Mouse (Mus musculus): ENCODE data around the gene Cacna2d2. TPM values are rescaled to one million over a fixed set of nuclear protein-coding genes. Genes with fewer than 3 reads are reported as not detected.
"Not testable (repeated sequence)": the region's sequence is repeated elsewhere in the genome, so short reads cannot be mapped to it uniquely, and the experiment has no call there.

The Cacna2d2 gene
- polyA plus RNA-seq, 1 experiment from 2014 or later = not detected

DNA sequence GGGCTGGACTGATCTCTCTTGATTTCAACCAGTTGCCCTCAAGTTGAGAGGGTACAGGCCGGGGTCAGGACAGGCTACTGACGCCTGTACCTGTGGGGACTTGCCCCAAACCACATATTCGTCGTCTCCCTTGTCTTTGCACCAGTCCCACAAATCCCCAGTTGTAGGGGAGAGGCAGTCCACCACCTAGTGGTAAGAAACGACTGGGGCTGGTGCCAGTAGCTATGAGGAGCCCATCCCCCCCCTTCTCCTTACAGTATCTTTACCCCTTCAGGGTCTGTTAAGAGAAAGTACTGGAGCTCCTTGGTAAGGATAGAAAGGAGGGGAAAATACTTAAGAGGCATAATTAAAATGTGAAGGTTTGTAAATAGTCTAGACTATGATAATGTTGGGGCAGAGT is 166.1 kb downstream of the Cacna2d2 start:
- Histone ChIP-seq H3K27ac (peak overlapping the region; percentile 94), H3K36me3 (peaks cover 38% of the 10 kb centered on the region), H3K4me3 (replicated peaks) (peak overlapping the region; percentile 15; the same call in 1 of the 2 replicates), H3K4me2 (peak overlapping the region; percentile 88; the same call in 1 of the 2 replicates), H3K4me1 (replicated peaks) (peaks cover 78% of the 10 kb centered on the region), H3K9ac (peak overlapping the region; percentile 32; the same call in 1 of the 2 replicates)
- not testable (repeated sequence) for DNase-seq; H3K9me3 ChIP-seq (replicated peaks); ATAC-seq (ENCODE audit: low read depth); H3K27me3 ChIP-seq
- WGBS (ENCODE audit: insufficient replicate concordance) = 34% methylated on average over 5 of the region's 5 CpGs

- H3K36me3 ChIP-seq = peaks cover 35% of the 10 kb centered on the region
- H3K27me3 ChIP-seq = no peaks in the 10 kb centered on the region
- WGBS (ENCODE audit: insufficient replicate concordance) = 51% methylated on average over 15 of the region's 15 CpGs
- ATAC-seq (ENCODE audit: low read depth) (no peak), DNase-seq (peak; percentile 65)
- peak overlapping the region; percentile 94 for H3K27ac ChIP-seq
- peak overlapping the region; percentile 92 for H3K4me2 ChIP-seq
- H3K4me3 ChIP-seq (replicated peaks) = no peak overlapping the region
- H3K4me1 ChIP-seq (replicated peaks) = peaks cover 84% of the 10 kb centered on the region
- 0 out of 2 replicates have a peak overlapping the region, but pooled peaks have one; percentile 7 for H3K9ac ChIP-seq
- no peaks in the 10 kb centered on the region for H3K9me3 ChIP-seq (replicated peaks)
Measured at GRCm38 (mm10) chr9:107566041-107566709, 166.8 kb downstream of the Cacna2d2 start.

DNA sequence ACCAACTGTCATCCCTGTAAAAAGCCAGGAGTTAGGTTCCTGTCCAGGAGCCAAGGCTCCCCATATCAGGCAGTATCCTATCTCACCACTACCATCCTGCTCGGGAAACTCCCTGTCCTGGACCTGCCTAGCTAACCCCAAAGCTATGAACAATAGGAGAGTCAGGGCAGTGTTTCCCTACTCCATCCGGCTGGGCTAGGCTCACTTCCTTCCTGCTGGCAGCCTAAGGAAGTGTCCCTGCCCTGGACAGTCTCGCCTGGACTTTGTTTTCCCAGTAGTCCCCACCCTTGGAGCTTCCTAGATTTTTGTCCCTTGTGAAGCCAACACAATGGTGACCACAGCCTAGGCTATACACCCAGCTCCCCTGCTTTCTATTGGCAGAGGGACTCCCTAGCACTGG is 167.4 kb downstream of the Cacna2d2 start:
- Histone ChIP-seq H3K4me1 (replicated peaks) (peaks cover 85% of the 10 kb centered on the region), H3K9me3 (replicated peaks) (no peaks in the 10 kb centered on the region), H3K27ac (peak overlapping the region; percentile 94), H3K27me3 (no peaks in the 10 kb centered on the region), H3K4me3 (replicated peaks) (0 out of 2 replicates have a peak overlapping the region, but pooled peaks have one; percentile 86), H3K4me2 (peak overlapping the region; percentile 92), H3K36me3 (peaks cover 35% of the 10 kb centered on the region), H3K9ac (peak overlapping the region; percentile 92)
- ATAC-seq (ENCODE audit: low read depth) (no peak), DNase-seq (no peak)
- WGBS (ENCODE audit: insufficient replicate concordance) = 40% methylated on average over 3 of the region's 3 CpGs

DNA sequence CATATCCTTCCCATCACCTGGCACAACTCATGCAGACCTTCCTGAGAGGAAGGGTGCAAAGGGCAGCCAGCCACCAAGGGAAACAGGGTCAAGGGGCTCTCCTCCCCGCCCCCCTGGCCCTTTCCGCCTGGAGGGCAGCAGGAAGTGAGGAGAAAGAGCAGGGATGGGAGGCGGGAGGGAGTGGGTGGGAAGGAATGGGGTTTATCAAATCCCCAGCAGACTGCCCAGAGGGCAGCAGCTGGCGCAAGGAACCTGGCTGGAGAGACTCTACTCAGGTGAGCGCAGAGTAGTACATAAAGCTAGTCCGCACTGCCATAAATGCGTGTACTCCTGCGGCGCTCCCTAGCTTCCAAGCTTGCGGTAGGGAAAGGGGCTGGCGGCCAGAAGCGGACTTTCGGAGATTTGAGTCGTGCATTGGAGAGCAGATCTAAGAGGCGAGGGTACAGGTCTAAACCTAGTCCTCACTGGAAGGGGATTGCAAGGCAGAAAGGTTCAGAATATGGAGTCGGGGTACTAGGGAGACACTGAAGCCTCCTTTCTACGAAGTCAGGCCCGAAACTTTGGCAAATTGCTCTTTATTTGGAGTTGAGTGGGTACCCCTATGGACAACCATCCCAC is 168.4 kb downstream of the Cacna2d2 start, which contains the start of gene Hyal2:
Hyal2 (plus strand) TSS at position 244 of the 618 bp plus-strand sequence.
- Histone ChIP-seq H3K9ac (peak within 1 kb of the TSS; percentile 92), H3K4me2 (peak within 1 kb of the TSS; percentile 92), H3K9me3 (replicated peaks) (no peaks in the 10 kb centered on the region), H3K27ac (peak within 1 kb of the TSS; percentile 94), H3K4me1 (replicated peaks) (peaks cover 85% of the 10 kb centered on the region), H3K4me3 (replicated peaks) (peak within 1 kb of the TSS; percentile 86), H3K36me3 (peaks cover 40% of the 10 kb centered on the region), H3K27me3 (no peaks in the 10 kb centered on the region)
- DNase-seq (no peak), ATAC-seq (ENCODE audit: low read depth) (no peak)
- 37% methylated on average over 18 of the region's 18 CpGs for WGBS (ENCODE audit: insufficient replicate concordance)

GRCm38 (mm10) chr9:107568331-107569261 is 169.2 kb downstream of the Cacna2d2 start:
- H3K4me2 ChIP-seq = peak overlapping the region; percentile 92
- under 1% methylated on average over 41 of the region's 41 CpGs for WGBS (ENCODE audit: insufficient replicate concordance)
- no peaks in the 10 kb centered on the region for H3K9me3 ChIP-seq (replicated peaks)
- H3K9ac ChIP-seq = peak overlapping the region; percentile 92
- H3K27me3 ChIP-seq = no peaks in the 10 kb centered on the region
- ATAC-seq (ENCODE audit: low read depth) (peak; percentile 75), DNase-seq (peak; percentile 84)
- H3K27ac ChIP-seq = peak overlapping the region; percentile 94
- H3K4me1 ChIP-seq (replicated peaks) = peaks cover 90% of the 10 kb centered on the region
- H3K4me3 ChIP-seq (replicated peaks) = peak overlapping the region; percentile 86
- peaks cover 47% of the 10 kb centered on the region for H3K36me3 ChIP-seq

DNA sequence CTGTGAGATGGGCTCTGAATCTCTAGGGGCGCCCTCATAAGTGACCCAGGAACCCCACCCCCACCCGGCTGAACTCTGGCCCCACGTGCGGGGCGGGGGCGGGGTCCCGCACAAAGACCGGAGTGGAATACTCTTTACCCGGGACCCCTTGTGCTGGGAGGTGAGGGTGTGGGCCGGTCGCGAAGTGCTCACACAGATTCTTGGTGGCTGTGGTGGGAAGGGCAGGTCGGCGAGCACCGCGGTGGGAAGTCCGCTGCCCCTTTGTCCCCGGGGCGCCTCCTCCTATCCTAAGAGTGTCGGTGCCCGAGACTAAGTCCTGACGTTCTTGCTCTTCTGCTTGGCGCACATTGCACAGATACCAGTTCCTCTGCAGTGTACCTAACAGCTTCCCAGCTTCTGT is 169.9 kb downstream of the Cacna2d2 start:
- no peak for DNase-seq

DNA sequence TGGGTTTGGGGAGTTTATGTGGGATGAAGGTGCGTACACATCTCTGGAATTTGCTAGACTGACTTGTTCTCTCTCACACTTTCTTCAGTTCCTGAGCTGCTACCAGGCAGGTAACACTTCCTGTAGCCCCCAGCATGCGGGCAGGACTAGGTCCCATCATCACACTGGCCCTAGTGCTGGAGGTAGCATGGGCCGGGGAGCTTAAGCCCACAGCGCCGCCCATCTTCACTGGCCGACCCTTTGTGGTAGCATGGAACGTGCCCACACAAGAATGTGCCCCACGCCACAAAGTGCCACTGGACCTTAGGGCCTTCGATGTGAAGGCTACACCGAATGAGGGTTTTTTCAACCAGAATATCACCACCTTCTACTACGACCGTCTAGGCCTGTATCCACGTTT is 170.6 kb downstream of the Cacna2d2 start:
- Histone ChIP-seq H3K4me1 (replicated peaks) (peaks cover 82% of the 10 kb centered on the region), H3K9me3 (replicated peaks) (no peaks in the 10 kb centered on the region), H3K4me3 (replicated peaks) (peak overlapping the region; percentile 86), H3K27me3 (no peaks in the 10 kb centered on the region), H3K27ac (peak overlapping the region; percentile 94), H3K36me3 (peaks cover 46% of the 10 kb centered on the region), H3K4me2 (peak overlapping the region; percentile 92), H3K9ac (peak overlapping the region; percentile 92)
- no peak for ATAC-seq (ENCODE audit: low read depth)
- WGBS (ENCODE audit: insufficient replicate concordance) = 65% methylated on average over 13 of the region's 13 CpGs
- DNase-seq = no peak

More for the DNA sequence above, 169.9 kb downstream of the Cacna2d2 start:
- peaks cover 85% of the 10 kb centered on the region for H3K4me1 ChIP-seq (replicated peaks)
- peak; percentile 7 for ATAC-seq (ENCODE audit: low read depth)
- peak overlapping the region; percentile 92 for H3K9ac ChIP-seq
- H3K9me3 ChIP-seq (replicated peaks) = no peaks in the 10 kb centered on the region
- WGBS (ENCODE audit: insufficient replicate concordance) = 0% methylated on average over 23 of the region's 23 CpGs
- H3K4me3 ChIP-seq (replicated peaks) = peak overlapping the region; percentile 86
- peak overlapping the region; percentile 94 for H3K27ac ChIP-seq
- peak overlapping the region; percentile 92 for H3K4me2 ChIP-seq
- no peaks in the 10 kb centered on the region for H3K27me3 ChIP-seq
- peaks cover 49% of the 10 kb centered on the region for H3K36me3 ChIP-seq

DNA sequence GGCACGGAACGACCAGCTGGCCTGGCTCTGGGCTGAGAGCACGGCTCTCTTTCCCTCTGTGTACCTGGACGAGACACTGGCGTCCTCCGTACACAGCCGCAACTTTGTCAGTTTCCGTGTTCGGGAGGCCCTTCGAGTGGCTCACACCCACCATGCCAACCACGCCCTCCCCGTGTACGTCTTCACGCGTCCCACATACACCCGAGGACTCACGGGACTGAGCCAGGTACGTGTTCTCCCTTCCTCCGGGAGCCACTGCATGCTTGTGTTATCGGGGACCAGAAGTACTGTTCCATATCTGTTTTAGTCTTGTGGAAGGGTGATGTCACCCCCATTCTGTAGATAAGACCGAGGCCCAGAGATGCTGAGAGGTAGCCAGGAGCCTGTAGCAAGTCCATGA is 171.4 kb downstream of the Cacna2d2 start:
- ATAC-seq (ENCODE audit: low read depth) = peak; percentile 68
- Histone ChIP-seq H3K9ac (peak overlapping the region; percentile 92), H3K9me3 (replicated peaks) (no peaks in the 10 kb centered on the region), H3K27ac (peak overlapping the region; percentile 94), H3K4me3 (replicated peaks) (peak overlapping the region; percentile 86), H3K36me3 (peaks cover 40% of the 10 kb centered on the region), H3K4me1 (replicated peaks) (peaks cover 82% of the 10 kb centered on the region), H3K27me3 (no peaks in the 10 kb centered on the region), H3K4me2 (peak overlapping the region; percentile 92)
- DNase-seq = peak; percentile 70
- WGBS (ENCODE audit: insufficient replicate concordance) = 31% methylated on average over 21 of the region's 21 CpGs

GRCm38 (mm10) chr9:107571534-107572326 is 172.3 kb downstream of the Cacna2d2 start:
- ATAC-seq (ENCODE audit: low read depth) = peak; percentile 43
- WGBS (ENCODE audit: insufficient replicate concordance) = 78% methylated on average over 22 of the region's 22 CpGs

DNA sequence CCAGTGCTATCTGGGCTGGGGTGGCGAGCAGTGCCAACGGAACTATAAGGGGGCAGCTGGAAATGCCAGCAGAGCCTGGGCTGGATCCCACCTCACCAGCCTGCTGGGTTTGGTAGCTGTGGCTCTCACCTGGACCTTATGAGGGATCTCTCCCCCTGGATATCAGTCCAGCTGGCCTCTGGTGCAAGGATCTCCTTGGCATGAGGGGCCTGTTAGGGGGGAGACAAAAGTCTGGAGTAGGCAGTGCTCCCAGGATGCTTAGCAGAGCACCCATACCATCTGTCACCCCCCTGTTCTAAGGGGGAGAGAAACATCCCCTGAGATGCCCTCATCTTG is 172.9 kb downstream of the Cacna2d2 start:
- H3K9ac ChIP-seq = peak overlapping the region; percentile 92
- H3K9me3 ChIP-seq (replicated peaks) = no peaks in the 10 kb centered on the region
- peak overlapping the region; percentile 92 for H3K4me2 ChIP-seq
- WGBS (ENCODE audit: insufficient replicate concordance) = 92% methylated on average over 2 of the region's 2 CpGs
- peak overlapping the region; percentile 94 for H3K27ac ChIP-seq
- H3K36me3 ChIP-seq = peaks cover 40% of the 10 kb centered on the region
- no peaks in the 10 kb centered on the region for H3K27me3 ChIP-seq
- ATAC-seq (ENCODE audit: low read depth) (no peak), DNase-seq (no peak)
- peaks cover 82% of the 10 kb centered on the region for H3K4me1 ChIP-seq (replicated peaks)
- H3K4me3 ChIP-seq (replicated peaks) = peak overlapping the region; percentile 86; the same call in 1 of the 2 replicates

More at GRCm38 (mm10) chr9:107571534-107572326, 172.3 kb downstream of the Cacna2d2 start:
- peak overlapping the region; percentile 92 for H3K4me2 ChIP-seq
- peak overlapping the region; percentile 86 for H3K4me3 ChIP-seq (replicated peaks)
- H3K27me3 ChIP-seq = no peaks in the 10 kb centered on the region
- peaks cover 40% of the 10 kb centered on the region for H3K36me3 ChIP-seq
- H3K4me1 ChIP-seq (replicated peaks) = peaks cover 82% of the 10 kb centered on the region
- no peaks in the 10 kb centered on the region for H3K9me3 ChIP-seq (replicated peaks)
- H3K9ac ChIP-seq = peak overlapping the region; percentile 92
- peak overlapping the region; percentile 94 for H3K27ac ChIP-seq
- DNase-seq = peak; percentile 51

All from liver, embryonic 13.5 days (tissue).